Mouse (Mus musculus): ENCODE results near the gene Tfap4.
"Not testable (repeated sequence)": the region's sequence is repeated elsewhere in the genome, so short reads cannot be mapped to it uniquely, and the experiment has no call there.

The Tfap4 gene

GRCm38 (mm10) chr16:4592909-4593875 lies 33.5 kb upstream of the Tfap4 start:
- peak; percentile 43 to 45 for DNase-seq (ENCODE audit: low spot score in 2 of 2)

- DNase-seq (ENCODE audit: low spot score in 2 of 2): no peak
Measured at GRCm38 (mm10) chr16:4590236-4590635, 30.6 kb upstream of the Tfap4 start.

GRCm38 (mm10) chr16:4587516-4588210 lies 28.0 kb upstream of the Tfap4 start:
- DNase-seq (ENCODE audit: low spot score in 2 of 2): no peak

- peak; percentile 97 for DNase-seq (ENCODE audit: low spot score in 2 of 2)
Measured at GRCm38 (mm10) chr16:4586531-4587123, 27.0 kb upstream of the Tfap4 start.

- DNase-seq (ENCODE audit: low spot score in 2 of 2): no peak
Measured at GRCm38 (mm10) chr16:4585642-4586530, 26.2 kb upstream of the Tfap4 start.

GRCm38 (mm10) chr16:4584438-4584837 lies 24.8 kb upstream of the Tfap4 start:
- DNase-seq (ENCODE audit: low spot score in 2 of 2): no peak

- DNase-seq (ENCODE audit: low spot score in 2 of 2): peak in 1 of 2 experiments; percentile 42
Measured at GRCm38 (mm10) chr16:4583807-4584206, 24.2 kb upstream of the Tfap4 start.

- DNase-seq (ENCODE audit: low spot score in 2 of 2): not testable (repeated sequence)
Measured at GRCm38 (mm10) chr16:4581179-4581578, 21.5 kb upstream of the Tfap4 start.

- no peak for DNase-seq (ENCODE audit: low spot score in 2 of 2)
Measured at GRCm38 (mm10) chr16:4578630-4579029, 19.0 kb upstream of the Tfap4 start.

GRCm38 (mm10) chr16:4576873-4577272 lies 17.2 kb upstream of the Tfap4 start:
- DNase-seq (ENCODE audit: low spot score in 2 of 2): no peak

GRCm38 (mm10) chr16:4576038-4576437 lies 16.4 kb upstream of the Tfap4 start:
- no peak for DNase-seq (ENCODE audit: low spot score in 2 of 2)

GRCm38 (mm10) chr16:4570737-4571136 lies 11.1 kb upstream of the Tfap4 start:
- no peak for DNase-seq (ENCODE audit: low spot score in 2 of 2)

GRCm38 (mm10) chr16:4567912-4568311 lies 8.3 kb upstream of the Tfap4 start:
- peak; percentile 56 to 73 for DNase-seq (ENCODE audit: low spot score in 2 of 2)

- DNase-seq (ENCODE audit: low spot score in 2 of 2): peak; percentile 47 to 58
Measured at GRCm38 (mm10) chr16:4560145-4560952, 695 bp upstream of the Tfap4 start.

GRCm38 (mm10) chr16:4558980-4559631 lies 548 bp downstream of the Tfap4 start:
- peak; percentile 58 to 60 for DNase-seq (ENCODE audit: low spot score in 2 of 2)

GRCm38 (mm10) chr16:4558384-4558979 lies 1.2 kb downstream of the Tfap4 start:
- peak; percentile 92 for DNase-seq (ENCODE audit: low spot score in 2 of 2)

- DNase-seq (ENCODE audit: low spot score in 2 of 2): peak; percentile 72 to 76
Measured at GRCm38 (mm10) chr16:4557949-4558348, 1.7 kb downstream of the Tfap4 start.

- DNase-seq (ENCODE audit: low spot score in 2 of 2): no peak
Measured at GRCm38 (mm10) chr16:4557085-4557484, 2.6 kb downstream of the Tfap4 start.

GRCm38 (mm10) chr16:4555555-4555954 lies 4.1 kb downstream of the Tfap4 start:
- DNase-seq (ENCODE audit: low spot score in 2 of 2): no peak

Data from spleen, postnatal 36 days (tissue).